Mouse (Mus musculus): ENCODE measurements around the gene Fam69b. TPM values are rescaled to one million over a fixed set of nuclear protein-coding genes. Genes with fewer than 3 reads are reported as not detected.
A peak's percentile ranks its signal among the peaks of the same experiment; 100 is the strongest.

Gene Fam69b
- polyA plus RNA-seq (2015; fragmentation: Nextera tagmentation; extraction: Ambion mirVana) = 3.2 and 4.7 TPM in 2 replicates

GRCm38 (mm10) chr2:26627921-26628739 is at the start of gene Fam69b:
Fam69b (plus strand) TSS chr2:26628457.

GRCm38 (mm10) chr2:26579714-26580113 is 48.5 kb upstream of the Fam69b start, which contains the start of gene Egfl7:
Egfl7 (plus strand) TSS chr2:26580014.

GRCm38 (mm10) chr2:26586294-26587043 is 41.8 kb upstream of the Fam69b start, which contains the start of gene Gm20532:
Gm20532 (plus strand) TSS chr2:26586639.

GRCm38 (mm10) chr2:26603720-26604671 is 24.3 kb upstream of the Fam69b start, which contains the start of gene Agpat2:
Agpat2 (minus strand) TSS chr2:26604417.

GRCm38 (mm10) chr2:26671182-26671581 is 42.9 kb downstream of the Fam69b start, which contains the start of gene Lcn4:
Lcn4 (minus strand) TSS chr2:26671282.

MicroRNAs within 50 kb of the gene (microRNA counts, 519-probe panel; counts per million panel counts)
- microRNA mmu-miR-126-3p (10,590 counts per million, percentile 99 among the panel's probes with 10 or more counts), microRNA mmu-miR-126-5p (7,340 counts per million, percentile 70 among the panel's probes with 10 or more counts)

Other genes starting within 250 kb of the Fam69b start
- 11.6 and 12.7 TPM in 2 replicates for gene Snapc4, start 247.8 kb upstream of the Fam69b start, polyA plus RNA-seq (2015; fragmentation: Nextera tagmentation; extraction: Ambion mirVana)
- 46.8 and 53.6 TPM in 2 replicates for gene Entr1, start 239.1 kb upstream of the Fam69b start, polyA plus RNA-seq (2015; fragmentation: Nextera tagmentation; extraction: Ambion mirVana)
- 52.7 and 58.0 TPM in 2 replicates for gene Pmpca, start 239.1 kb upstream of the Fam69b start, polyA plus RNA-seq (2015; fragmentation: Nextera tagmentation; extraction: Ambion mirVana)
- gene Inpp5e, start 219.3 kb upstream of the Fam69b start, polyA plus RNA-seq (2015; fragmentation: Nextera tagmentation; extraction: Ambion mirVana) = 7.2 and 7.6 TPM in 2 replicates
- gene Sec16a, start 183.2 kb upstream of the Fam69b start, polyA plus RNA-seq (2015; fragmentation: Nextera tagmentation; extraction: Ambion mirVana) = 5.8 and 7.5 TPM in 2 replicates
- 5.6 and 8.1 TPM in 2 replicates for gene Notch1, start 111.8 kb upstream of the Fam69b start, polyA plus RNA-seq (2015; fragmentation: Nextera tagmentation; extraction: Ambion mirVana)
- gene Egfl7, start 48.4 kb upstream of the Fam69b start, polyA plus RNA-seq (2015; fragmentation: Nextera tagmentation; extraction: Ambion mirVana) = 115 and 142 TPM in 2 replicates
- gene Gm20532, start 41.8 kb upstream of the Fam69b start, polyA plus RNA-seq (2015; fragmentation: Nextera tagmentation; extraction: Ambion mirVana) = not detected in 2 replicates
- 19.3 and 24.1 TPM in 2 replicates for gene Agpat2, start 24.0 kb upstream of the Fam69b start, polyA plus RNA-seq (2015; fragmentation: Nextera tagmentation; extraction: Ambion mirVana)
- 0.40 TPM in 1 of 2 replicates, not detected in the other for gene Lcn4, start 42.8 kb downstream of the Fam69b start, polyA plus RNA-seq (2015; fragmentation: Nextera tagmentation; extraction: Ambion mirVana)
- gene Abo, start 236.5 kb downstream of the Fam69b start, polyA plus RNA-seq (2015; fragmentation: Nextera tagmentation; extraction: Ambion mirVana) = not detected in 2 replicates

Measured in spleen, postnatal 0 days (tissue).